Mouse (Mus musculus) MEL (cell line): Measurements from ENCODE around the gene Per1. TPM values are rescaled to one million over a fixed set of nuclear protein-coding genes. Genes with fewer than 3 reads are reported as not detected.

Experiments used
- DNase-seq: peaks from one replicate; pipeline ENCODE4 v3.0.0; 2011; ENCODE audit warnings: low read depth, low spot score
- H3K27ac ChIP-seq: 2 replicates; pipeline ENCODE4 v1.5.1; 2012; ENCODE audit warnings: low read depth, mild to moderate bottlenecking, control low read depth, low read length, moderate library complexity; ENCODE audit not compliant: control insufficient read depth
- H3K27me3 ChIP-seq, 2 experiments: fragments of 150-350 bp in 1 of 2; sonication (generic) in 1 of 2; 2 replicates each; pipeline ENCODE4 v1.6.1; 2012; ENCODE audit warnings: low read length in 2 of 2, mild to moderate bottlenecking in 2 of 2, improper control_type of control experiment in 1 of 2, moderate library complexity in 1 of 2; ENCODE audit not compliant: insufficient read depth in 2 of 2, control insufficient read depth in 1 of 2
- H3K36me3 ChIP-seq, 2 experiments: 2 replicates each; pipeline ENCODE4 v1.6.1; 2012 to 2014; ENCODE audit warnings: low read length in 2 of 2, improper control_type of control experiment in 1 of 2, inconsistent platforms in 1 of 2, mild to moderate bottlenecking in 1 of 2; ENCODE audit not compliant: insufficient read depth in 2 of 2, control insufficient read depth in 1 of 2
- H3K4me1 ChIP-seq, 2 experiments: fragments of 150-350 bp in 1 of 2; sonication (generic) in 1 of 2; 2 replicates each; pipeline ENCODE4 v1.6.1; 2012; ENCODE audit warnings: low read length in 2 of 2, improper control_type of control experiment in 1 of 2, mild to moderate bottlenecking in 1 of 2; ENCODE audit not compliant: insufficient read depth in 2 of 2, control insufficient read depth in 1 of 2
- H3K4me3 ChIP-seq, 2 experiments: fragments of 150-350 bp in 1 of 2; sonication (generic) in 1 of 2; 2 replicates each; pipeline ENCODE4 v1.5.1; 2012; ENCODE audit warnings: low read depth in 2 of 2, low read length in 2 of 2, mild to moderate bottlenecking in 2 of 2, moderate library complexity in 2 of 2, control low read depth in 1 of 2, improper control_type of control experiment in 1 of 2; ENCODE audit not compliant: control insufficient read depth in 1 of 2, insufficient read depth in 1 of 2
- H3K79me2 ChIP-seq: 2 replicates; pipeline ENCODE4 v1.6.1; 2012; ENCODE audit warnings: mild to moderate bottlenecking, low read length, moderate library complexity; ENCODE audit not compliant: control insufficient read depth, poor library complexity, insufficient read depth
- H3K9ac ChIP-seq: 2 replicates; pipeline ENCODE4 v1.6.1; 2012; ENCODE audit warnings: low read depth, mild to moderate bottlenecking, control low read depth, low read length, moderate library complexity; ENCODE audit not compliant: control insufficient read depth, poor library complexity, severe bottlenecking
- H3K9me3 ChIP-seq: fragments of 150-350 bp; sonication (generic); replicated peaks from 2 replicates; pipeline ENCODE4 v1.6.1; 2012; ENCODE audit warnings: mild to moderate bottlenecking, low read length, improper control_type of control experiment, moderate library complexity; ENCODE audit not compliant: insufficient read depth
- CHD1 ChIP-seq: IDR thresholded peaks from 2 replicates; pipeline ENCODE4 v1.6.1; 2012; ENCODE audit warnings: low read depth, mild to moderate bottlenecking, inconsistent platforms, low read length, improper control_type of control experiment
- KAT2A ChIP-seq: conservative IDR thresholded peaks from 2 replicates; pipeline ENCODE4 v1.6.1; 2012; ENCODE audit warnings: low read depth, low read length, improper control_type of control experiment, inconsistent platforms
- MAFK ChIP-seq: IDR thresholded peaks from 2 replicates; pipeline ENCODE4 v1.6.1; 2011; ENCODE audit warnings: low read depth, mild to moderate bottlenecking, low read length, improper control_type of control experiment, borderline replicate concordance
- MYB ChIP-seq: IDR thresholded peaks from 2 replicates; pipeline ENCODE4 v1.6.1; 2011; ENCODE audit warnings: mild to moderate bottlenecking, low read depth, low read length, improper control_type of control experiment
- MYC ChIP-seq: IDR thresholded peaks from 2 replicates; pipeline ENCODE4 v1.6.1; 2011; ENCODE audit warnings: low read depth, mild to moderate bottlenecking, low read length, improper control_type of control experiment, moderate library complexity
- POLR2AphosphoS2 ChIP-seq: IDR thresholded peaks from 2 replicates; pipeline ENCODE4 v1.6.1; 2011; ENCODE audit warnings: low read length, improper control_type of control experiment
- RCOR1 ChIP-seq: IDR thresholded peaks from 2 replicates; pipeline ENCODE4 v1.6.1; 2012; ENCODE audit warnings: low read depth, mild to moderate bottlenecking, inconsistent platforms, low read length, improper control_type of control experiment
- ZMIZ1 ChIP-seq: IDR thresholded peaks from 2 replicates; pipeline ENCODE4 v1.6.1; 2012; ENCODE audit warnings: low read depth, mild to moderate bottlenecking, inconsistent platforms, low read length, improper control_type of control experiment, moderate library complexity
- ZNF384 ChIP-seq: IDR thresholded peaks from 2 replicates; pipeline ENCODE4 v1.6.1; 2012; ENCODE audit warnings: low read depth, mild to moderate bottlenecking, inconsistent platforms, low read length, improper control_type of control experiment
- polyA plus RNA-seq, 2 experiments: library from polyadenylated mRNA; stranded (reverse) in 1 of 2; unstranded in 1 of 2; fragments of >175 nt in 1 of 2; fragments of >200 nt in 1 of 2; gene quantifications; 2 replicates each; pipeline versions ENCODE4 v1.2.1 to v1.2.4; 2012; ENCODE audit warnings: low replicate concordance in 2 of 2, low read depth in 1 of 2; ENCODE audit not compliant: insufficient read length in 2 of 2, insufficient read depth in 1 of 2, missing spikeins in 1 of 2
- total RNA-seq: library from RNA; depleted of rRNA; stranded (reverse); fragments of 300-350 nt; gene quantifications from 2 replicates; pipeline ENCODE4 v1.2.3, GENCODE M21; 2012

Per1 gene
- total and polyA plus RNA-seq, 3 experiments, result 4.5 to 34.9 TPM; not detected in 1

- no peak overlapping the region for H3K27ac ChIP-seq
- no peak overlapping the region for H3K9ac ChIP-seq
- H3K79me2 ChIP-seq, result peaks cover 5% of the 10 kb centered on the region
- peaks cover 0 to 6% of the 10 kb centered on the region in 2 experiments; a peak in 1 of 4 replicates for H3K4me1 ChIP-seq
- H3K27me3 ChIP-seq, result no peaks in the 10 kb centered on the region
- no peaks in the 10 kb centered on the region for H3K9me3 ChIP-seq
- no peak for DNase-seq
- no peak overlapping the region for H3K4me3 ChIP-seq
- H3K36me3 ChIP-seq, result peaks cover 6 to 19% of the 10 kb centered on the region in 2 experiments
- TF ChIP-seq MAFK (no peak), RCOR1 (no peak)
These were observed 41.2 kb upstream of the Per1 start for GRCm38 (mm10) chr11:69053848-69054247.

- no peak for TF ChIP-seq MYB
- peak; percentile 74 for TF ChIP-seq ZNF384
These were observed 36.8 kb upstream of the Per1 start for GRCm38 (mm10) chr11:69058265-69058664.

GRCm38 (mm10) chr11:69058729-69059356 lies 36.2 kb upstream of the Per1 start:
- no peaks in the 10 kb centered on the region for H3K27me3 ChIP-seq
- H3K79me2 ChIP-seq, result peaks cover 10% of the 10 kb centered on the region; the same call in 1 of the 2 replicates
- no peaks in the 10 kb centered on the region for H3K9me3 ChIP-seq
- H3K4me1 ChIP-seq, result peaks cover 0 to 7% of the 10 kb centered on the region in 2 experiments; a peak in 2 of 4 replicates
- H3K4me3 ChIP-seq, result peak overlapping the region; percentile 67 to 88
- peak; percentile 19; the same call in 1 of the 2 replicates for TF ChIP-seq MYC
- 0 out of 2 replicates have a peak, but pooled peaks have one; percentile 42 for TF ChIP-seq CHD1
- 0 out of 2 replicates have a peak, but pooled peaks have one; percentile 10 for TF ChIP-seq ZMIZ1
- TF ChIP-seq KAT2A, result no peak
- TF ChIP-seq POLR2AphosphoS2, result 0 out of 2 replicates have a peak, but pooled peaks have one; percentile 25
- H3K27ac ChIP-seq, result peak overlapping the region; percentile 24; the same call in 1 of the 2 replicates
- peak; percentile 57 for DNase-seq
- peaks cover 0 to 6% of the 10 kb centered on the region in 2 experiments; a peak in 2 of 4 replicates for H3K36me3 ChIP-seq
- peak overlapping the region; percentile 76 for H3K9ac ChIP-seq

More at GRCm38 (mm10) chr11:69058265-69058664, 36.8 kb upstream of the Per1 start:
- peak overlapping the region; percentile 76 for H3K9ac ChIP-seq
- H3K79me2 ChIP-seq, result peaks cover 10% of the 10 kb centered on the region; the same call in 1 of the 2 replicates
- peak overlapping the region; percentile 67 to 88 for H3K4me3 ChIP-seq
- no peaks in the 10 kb centered on the region for H3K27me3 ChIP-seq
- DNase-seq, result peak; percentile 24
- H3K27ac ChIP-seq, result no peak overlapping the region
- peaks cover 0 to 7% of the 10 kb centered on the region in 2 experiments; a peak in 2 of 4 replicates for H3K4me1 ChIP-seq
- H3K9me3 ChIP-seq, result no peaks in the 10 kb centered on the region
- peaks cover 0 to 6% of the 10 kb centered on the region in 2 experiments; a peak in 2 of 4 replicates for H3K36me3 ChIP-seq
